Mouse (Mus musculus) cortical plate, adult 2 months (tissue): ENCODE results near the gene Zswim8.

ENCODE experiments used
- CTCF ChIP-seq: fragments of 200-500 bp; IDR thresholded peaks from 2 replicates; pipeline ENCODE4 v1.5.1; 2011; ENCODE audit warnings: mild to moderate bottlenecking, control low read depth, low read length; ENCODE audit not compliant: insufficient read depth; ENCODE audit errors: extremely low read depth
- POLR2A ChIP-seq: fragments of 200-500 bp; IDR thresholded peaks from 2 replicates; pipeline ENCODE4 v1.6.1; 2011; ENCODE audit warnings: mild to moderate bottlenecking, low read length, control low read depth; ENCODE audit not compliant: insufficient read depth; ENCODE audit errors: extremely low read depth

- TF ChIP-seq CTCF (no peak), POLR2A (no peak)
These were observed 42.2 kb downstream of the Zswim8 start for GRCm38 (mm10) chr14:20749494-20750051.
